Mouse (Mus musculus): ENCODE measurements around the gene 2410137M14Rik.

GRCm38 (mm10) chr17:37028683-37029120 lies 47.7 kb upstream of the 2410137M14Rik start:
- TF ChIP-seq CTCF (IDR thresholded peaks at IDR 0.05; ENCODE audit: borderline replicate concordance, insufficient read depth, low read length) (no peak), POLR2A (IDR thresholded peaks at IDR 0.05; ENCODE audit: low read depth, low read length) (no peak; the same call in 1 of the 2 replicates)
